Mouse (Mus musculus) lung, embryonic 16.5 days (tissue): ENCODE measurements around the gene Gm4981. TPM values are rescaled to one million over a fixed set of nuclear protein-coding genes. Genes with fewer than 3 reads are reported as not detected.
"Not testable (repeated sequence)": the region's sequence is repeated elsewhere in the genome, so short reads cannot be mapped to it uniquely, and the experiment has no call there.

Source experiments
- ATAC-seq: fragments of 200-750 bp; cut with Nextera tagmentation; 2 replicates; pipeline ENCODE4 v1.8.0; 2017; ENCODE audit warnings: low read depth, mild to moderate bottlenecking, moderate library complexity
- H3K27ac ChIP-seq: fragments of 300-500 bp; sonication (generic); 2 replicates; pipeline ENCODE4 v1.5.1; 2014; ENCODE audit warnings: mild to moderate bottlenecking, control low read depth, low read length
- H3K27me3 ChIP-seq: fragments of 300-500 bp; sonication (generic); 2 replicates; pipeline ENCODE4 v1.6.1; 2014; ENCODE audit warnings: low read depth, low read length, mixed read lengths; ENCODE audit not compliant: control insufficient read depth, insufficient read depth
- H3K36me3 ChIP-seq: fragments of 300-500 bp; sonication (generic); 2 replicates; pipeline ENCODE4 v1.6.1; 2014; ENCODE audit warnings: low read length; ENCODE audit not compliant: control insufficient read depth, insufficient read depth
- H3K4me1 ChIP-seq: fragments of 300-500 bp; sonication (generic); replicated peaks from 2 replicates; pipeline ENCODE4 v1.6.1; 2014; ENCODE audit warnings: low read length, mixed read lengths; ENCODE audit not compliant: control insufficient read depth, insufficient read depth
- H3K4me2 ChIP-seq: fragments of 300-500 bp; sonication (generic); 2 replicates; pipeline ENCODE4 v1.6.1; 2014; ENCODE audit warnings: low read depth, low read length, control low read depth
- H3K4me3 ChIP-seq: fragments of 300-500 bp; sonication (generic); 2 replicates; pipeline ENCODE4 v1.5.1; 2014; ENCODE audit warnings: mild to moderate bottlenecking, low read length, control low read depth
- H3K9ac ChIP-seq: fragments of 300-500 bp; sonication (generic); 2 replicates; pipeline ENCODE4 v1.6.1; 2014; ENCODE audit warnings: low read length, control low read depth
- H3K9me3 ChIP-seq: fragments of 300-500 bp; sonication (generic); 2 replicates; pipeline ENCODE4 v1.6.1; 2016; ENCODE audit warnings: low read length; ENCODE audit not compliant: control insufficient read depth
- WGBS: fragments of 180-500 bp; shearing (Covaris S2); extraction: QIAGEN DNeasy Blood & Tissue Kit; methylation state at CpG from one replicate; pipeline ENCODE4 v1.1.7; 2014; 5-methylcytosine and 5-hydroxymethylcytosine counted together
- polyA plus RNA-seq: library from polyadenylated mRNA; unstranded; fragments of >200 nt; fragmentation: Nextera tagmentation; extraction: Ambion mirVana; gene quantifications from 2 replicates; pipeline ENCODE4 v1.2.1, GENCODE M21; 2015

Gm4981 gene
- polyA plus RNA-seq, 1 experiment from 2014 or later, result not detected

DNA sequence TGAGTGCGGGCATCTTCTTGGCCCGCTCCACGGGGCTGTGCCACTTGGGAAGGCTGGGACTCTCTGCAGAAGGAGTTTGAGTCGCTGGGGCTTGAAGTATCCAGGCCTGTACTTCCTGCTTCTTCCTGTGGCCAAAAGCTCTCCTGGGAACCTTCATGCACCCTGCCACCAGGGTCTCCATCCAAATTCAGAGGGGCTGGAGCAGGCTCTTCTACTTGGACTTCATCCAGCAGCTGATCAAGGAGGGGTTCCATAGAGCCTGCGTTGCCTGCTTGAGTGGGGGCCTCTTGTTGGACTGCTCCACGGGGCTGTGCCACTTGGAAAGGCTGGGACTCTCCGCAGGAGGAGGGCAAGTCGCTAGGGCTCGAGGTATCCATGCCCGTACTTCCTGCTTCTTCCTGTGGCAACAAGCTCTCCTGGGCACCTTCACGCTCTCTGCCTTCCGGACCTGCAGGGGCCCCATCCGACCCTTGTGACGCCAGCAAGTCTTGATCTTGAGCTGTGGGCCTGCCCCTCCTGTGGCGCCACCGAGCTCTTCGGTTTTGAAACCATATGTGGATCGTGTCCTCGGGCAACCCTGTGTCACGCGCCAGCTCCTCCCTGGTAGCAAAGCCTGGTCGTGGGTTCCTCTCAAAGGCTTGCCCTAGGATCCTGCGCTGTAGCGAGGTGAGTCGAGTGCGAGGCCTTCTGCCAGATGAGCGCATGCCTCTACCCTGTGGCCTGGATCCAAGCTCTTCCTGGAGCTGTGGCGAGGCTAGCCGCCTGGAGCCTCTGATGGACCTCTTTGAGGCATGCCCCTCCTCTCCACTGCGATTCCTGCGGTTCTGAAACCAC lies 12.3 kb downstream of the Gm4981 start:
- not testable (repeated sequence) for ATAC-seq, H3K27me3 ChIP-seq

GRCm38 (mm10) chr10:58223161-58223560 lies 13.3 kb downstream of the Gm4981 start:
- H3K4me3 ChIP-seq, ATAC-seq: not testable (repeated sequence)

More for the DNA sequence above, 12.3 kb downstream of the Gm4981 start:
- not testable (repeated sequence) for H3K27ac ChIP-seq, H3K4me2 ChIP-seq, H3K36me3 ChIP-seq, H3K9me3 ChIP-seq, H3K4me1 ChIP-seq, H3K4me3 ChIP-seq, H3K9ac ChIP-seq
- WGBS, result 82% methylated on average over 27 of the region's 31 CpGs

GRCm38 (mm10) chr10:58221571-58221970 lies 14.9 kb downstream of the Gm4981 start:
- not testable (repeated sequence) for H3K4me2 ChIP-seq, H3K9ac ChIP-seq, H3K27me3 ChIP-seq, H3K4me3 ChIP-seq, H3K27ac ChIP-seq, H3K36me3 ChIP-seq, H3K9me3 ChIP-seq, H3K4me1 ChIP-seq, ATAC-seq
- 89% methylated on average over 2 of the region's 2 CpGs for WGBS

More at GRCm38 (mm10) chr10:58223161-58223560, 13.3 kb downstream of the Gm4981 start:
- not testable (repeated sequence) for H3K9me3 ChIP-seq, H3K27me3 ChIP-seq, H3K27ac ChIP-seq, H3K4me2 ChIP-seq, H3K9ac ChIP-seq, H3K4me1 ChIP-seq, H3K36me3 ChIP-seq
- WGBS, result 75% methylated on average over 3 of the region's 6 CpGs

- no peak overlapping the region for H3K4me3 ChIP-seq
- no peak for ATAC-seq
- WGBS, result 80% methylated on average over 6 of the region's 6 CpGs
Measured at GRCm38 (mm10) chr10:58220726-58221125, 15.8 kb downstream of the Gm4981 start.

DNA sequence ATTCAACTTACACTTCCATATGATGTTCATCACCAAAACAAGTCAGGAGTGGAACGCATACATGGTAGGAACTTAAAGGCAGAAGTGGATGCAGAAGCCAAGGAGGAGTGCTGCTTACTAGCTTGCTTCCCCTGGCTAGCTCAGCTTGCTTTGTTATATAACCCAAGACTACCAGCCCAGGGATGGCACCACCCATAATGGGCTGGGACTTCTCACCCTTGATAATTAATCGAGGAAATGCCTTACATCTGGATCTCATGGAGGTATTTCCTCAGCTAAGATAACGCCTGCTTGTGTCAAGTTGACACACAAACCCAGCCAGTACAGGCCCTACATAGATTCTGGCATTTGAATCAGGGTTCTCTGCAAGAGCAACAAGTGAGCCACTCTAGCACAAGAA lies 19.1 kb downstream of the Gm4981 start:
- no peak overlapping the region for H3K4me2 ChIP-seq
- H3K36me3 ChIP-seq, result no peaks in the 10 kb centered on the region
- H3K9ac ChIP-seq, result no peak overlapping the region
- no peak overlapping the region for H3K4me3 ChIP-seq
- ATAC-seq, result no peak
- H3K9me3 ChIP-seq, result no peaks in the 10 kb centered on the region
- H3K27me3 ChIP-seq, result no peaks in the 10 kb centered on the region
- 73% methylated on average over 3 of the region's 3 CpGs for WGBS
- H3K4me1 ChIP-seq, result no peaks in the 10 kb centered on the region
- H3K27ac ChIP-seq, result no peak overlapping the region

More at GRCm38 (mm10) chr10:58220726-58221125, 15.8 kb downstream of the Gm4981 start:
- Histone ChIP-seq H3K36me3 (no peaks in the 10 kb centered on the region), H3K9me3 (no peaks in the 10 kb centered on the region), H3K27me3 (no peaks in the 10 kb centered on the region), H3K4me2 (no peak overlapping the region), H3K9ac (no peak overlapping the region), H3K27ac (no peak overlapping the region), H3K4me1 (no peaks in the 10 kb centered on the region)

DNA sequence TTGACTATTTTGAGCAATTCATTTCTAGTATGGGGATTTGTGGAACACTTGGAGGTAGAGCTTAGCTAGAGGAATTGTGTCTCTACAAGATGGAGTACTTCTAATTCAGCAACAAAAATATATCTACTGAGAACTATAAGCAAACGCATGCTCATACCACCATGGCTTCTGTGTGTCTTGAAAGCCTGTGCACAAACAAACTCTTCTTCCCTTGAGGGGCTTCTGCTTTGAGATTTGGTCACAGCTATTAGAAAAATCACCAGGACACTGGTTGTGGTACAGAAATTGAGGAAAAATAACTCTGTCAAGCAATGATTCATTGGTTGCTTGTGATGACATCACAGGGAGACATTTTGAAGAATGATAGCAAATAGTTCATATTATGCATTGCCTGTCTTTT lies 21.1 kb downstream of the Gm4981 start:
- ATAC-seq, result no peak
- no peak overlapping the region for H3K4me3 ChIP-seq
- H3K4me2 ChIP-seq, result no peak overlapping the region
- H3K27ac ChIP-seq, result no peak overlapping the region
- no peaks in the 10 kb centered on the region for H3K27me3 ChIP-seq
- H3K36me3 ChIP-seq, result no peaks in the 10 kb centered on the region
- WGBS, result 75% methylated on average over 1 of the region's 1 CpGs
- H3K9ac ChIP-seq, result no peak overlapping the region
- H3K9me3 ChIP-seq, result no peaks in the 10 kb centered on the region
- H3K4me1 ChIP-seq, result no peaks in the 10 kb centered on the region

- no peaks in the 10 kb centered on the region for H3K27me3 ChIP-seq
- H3K9me3 ChIP-seq, result no peaks in the 10 kb centered on the region
- no peaks in the 10 kb centered on the region for H3K4me1 ChIP-seq
- H3K4me2 ChIP-seq, result no peak overlapping the region
- 73% methylated on average over 5 of the region's 5 CpGs for WGBS
- H3K27ac ChIP-seq, result no peak overlapping the region
- H3K9ac ChIP-seq, result no peak overlapping the region
- no peak overlapping the region for H3K4me3 ChIP-seq
- no peak for ATAC-seq
- H3K36me3 ChIP-seq, result no peaks in the 10 kb centered on the region
Measured at GRCm38 (mm10) chr10:58214934-58215333, 21.6 kb downstream of the Gm4981 start.

DNA sequence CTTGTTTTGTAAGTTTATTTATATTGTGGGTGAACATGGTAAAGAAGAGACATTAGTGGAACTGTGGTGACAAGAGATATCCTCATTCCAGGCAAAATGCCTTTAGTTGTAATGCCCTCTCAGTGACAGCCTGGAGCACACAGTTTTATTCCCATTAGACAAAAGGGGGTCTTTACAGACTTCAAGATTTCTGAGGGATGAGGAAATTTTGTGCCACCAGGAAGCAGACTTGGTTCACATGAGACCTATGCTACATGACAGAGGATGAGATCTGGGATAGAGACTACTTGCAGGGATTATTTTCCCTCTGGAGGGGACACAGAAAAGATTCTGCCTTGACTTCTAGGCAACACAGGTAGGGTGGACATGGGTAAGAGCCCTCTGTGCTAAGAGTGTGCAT lies 22.0 kb downstream of the Gm4981 start:
- Histone ChIP-seq H3K27me3 (no peaks in the 10 kb centered on the region), H3K4me2 (no peak overlapping the region), H3K9ac (no peak overlapping the region), H3K27ac (no peak overlapping the region), H3K4me3 (no peak overlapping the region), H3K36me3 (no peaks in the 10 kb centered on the region), H3K4me1 (no peaks in the 10 kb centered on the region), H3K9me3 (no peaks in the 10 kb centered on the region)
- no peak for ATAC-seq

- H3K9ac ChIP-seq, result no peak overlapping the region
- H3K4me1 ChIP-seq, result no peaks in the 10 kb centered on the region
- no peak overlapping the region for H3K4me3 ChIP-seq
- no peak for ATAC-seq
- no peaks in the 10 kb centered on the region for H3K9me3 ChIP-seq
- no peak overlapping the region for H3K4me2 ChIP-seq
- H3K27me3 ChIP-seq, result no peaks in the 10 kb centered on the region
- no peaks in the 10 kb centered on the region for H3K36me3 ChIP-seq
- 74% methylated on average over 7 of the region's 7 CpGs for WGBS
- no peak overlapping the region for H3K27ac ChIP-seq
Measured at GRCm38 (mm10) chr10:58212230-58212629, 24.3 kb downstream of the Gm4981 start.
